In genomic region chr12:55302485-55303441, GRCm38 (mm10) we compare ENCODE assay signal across 8 mouse cellular contexts. TPM values are rescaled to one million over a fixed set of nuclear protein-coding genes. Genes with fewer than 3 reads are reported as not detected.
DNase-seq lines count a peak whose midpoint lies in the region; ATAC-seq and TF ChIP-seq lines count a peak whose summit lies in the region.

Ppp2r3c (minus strand) TSS chr12:55302998.

- H3K4me1 ChIP-seq in cortical plate, adult 2 months (ENCODE audit: control insufficient read depth, insufficient read depth, low read length) = no peaks in the 10 kb centered on the region
- peaks cover 45% of the 10 kb centered on the region for H3K4me1 ChIP-seq in megakaryocyte, embryonic 14.5 days

- peak; percentile 84 to 88 for DNase-seq in gastrocnemius, adult 8-10 months (ENCODE audit: low spot score in 2 of 2)
- peak; percentile 94 for DNase-seq in hindlimb bud, embryonic 11.5 days (ENCODE audit: extremely low spot score, low read depth, low spot score)
- DNase-seq in left cerebral cortex, adult 8-10 months (ENCODE audit: low spot score in 2 of 2) = peak; percentile 89 to 90
- DNase-seq in right cerebral cortex, postnatal 10 days (ENCODE audit: low spot score in 2 of 2) = peak; percentile 94 to 96
- peak; percentile 81 for DNase-seq in urinary bladder, postnatal 25 days (ENCODE audit: low spot score)

- peaks cover 42% of the 10 kb centered on the region for H3K36me3 ChIP-seq in megakaryocyte, embryonic 14.5 days (replicated peaks; ENCODE audit: low read length)

- peak; percentile 92 for ATAC-seq in activated CD4-positive, CD25-positive, alpha-beta regulatory T cell, adult 4 months

- H3K27ac ChIP-seq in cortical plate, adult 2 months (ENCODE audit: insufficient read depth, low read length) = peak within 1 kb of the TSS; percentile 75

- no peaks in the 10 kb centered on the region for H3K9me3 ChIP-seq in megakaryocyte, embryonic 14.5 days

- peak within 1 kb of the TSS; percentile 46 for H3K4me3 ChIP-seq in cortical plate, adult 2 months (ENCODE audit: insufficient read depth, low read length)
- peak within 1 kb of the TSS; percentile 94 for H3K4me3 ChIP-seq in megakaryocyte, embryonic 14.5 days (replicated peaks)

- H3K27me3 ChIP-seq in megakaryocyte, embryonic 14.5 days (replicated peaks) = no peaks in the 10 kb centered on the region

- TF ChIP-seq CTCF in cortical plate, adult 2 months (IDR thresholded peaks at IDR 0.05; ENCODE audit: extremely low read depth, insufficient read depth, low read length) = no peak

- peak; percentile 87 for TF ChIP-seq POLR2A in cortical plate, adult 2 months (IDR thresholded peaks at IDR 0.05; ENCODE audit: extremely low read depth, insufficient read depth, low read length)

RNA-seq across cellular contexts. Expression of gene Ppp2r3c, which starts in this region (rescaled TPM):
- 10 to 100 TPM; 22.6 to 26.8 TPM for polyA plus RNA-seq in activated CD4-positive, CD25-positive, alpha-beta regulatory T cell, adult 4 months (2017; shearing (Covaris generic))
- polyA plus RNA-seq in cortical plate, adult 2 months (2012; rRNA removed) = 10.5 and 10.9 TPM in 2 replicates
- total RNA-seq in gastrocnemius, adult 8-10 months (2022) = 10 to 100 TPM in 1 of 4 experiments, 1 to 10 TPM in 3; 7.5 to 11.3 (median 9.5) TPM
- total RNA-seq in left cerebral cortex, adult 8-10 months (2022) = 10 to 100 TPM; 11.6 to 13.8 (median 12.8) TPM
- 0.39 TPM in 1 of 2 replicates, not detected in the other for polyA plus RNA-seq in megakaryocyte, embryonic 14.5 days (2012; ENCODE audit: insufficient read depth, low replicate concordance)

Comparison
In these comparisons a context has a peak if more than half of its experiments do, and no peak if none do; other contexts are left out.
1. Peak in every context shown above with its lines: DNase-seq, ATAC-seq, H3K4me3 ChIP-seq and H3K27ac ChIP-seq.